Mouse (Mus musculus) adrenal gland, adult 2 months (tissue): ENCODE measurements around the gene Isca2. TPM values are rescaled to one million over a fixed set of nuclear protein-coding genes. Genes with fewer than 3 reads are reported as not detected.

Source experiments
- DNase-seq: peaks from one replicate; pipeline ENCODE4 v3.0.0; 2021
- long read RNA-seq: library from polyadenylated mRNA; stranded (forward); transcript quantifications from one replicate; pipeline ENCODE4 v2.0.0, GENCODE M21; 2021
- polyA plus RNA-seq: library from polyadenylated mRNA; depleted of rRNA; stranded (reverse); fragments of >200 nt; gene quantifications from 2 replicates; pipeline ENCODE4 v1.2.3, GENCODE M21; 2012; rRNA removed
- total RNA-seq, 2 experiments: library from RNA; stranded (reverse); gene quantifications; 2 replicates each; pipeline ENCODE4 v1.2.3; 2021

The Isca2 gene
- total RNA-seq (10 to 100 TPM; 76.0 to 80.8 TPM), polyA plus RNA-seq (42.1 and 54.5 TPM in 2 replicates)
- long read RNA-seq, transcript Isca2-203 (3 exons, 485 nt), result minor isoform, 10 of 39 reads
- long read RNA-seq, transcript Isca2-201 (4 exons, 883 nt), result major isoform, 13 of 39 reads
- long read RNA-seq, partial matches to known transcripts, result 2 of 39 reads
- long read RNA-seq, other reads (novel, unspliced or antisense), result 1 of 39 reads

GRCm38 (mm10) chr12:84772726-84773441 is at the start of gene Isca2, which contains the start of gene Npc2:
Gene Isca2 (plus strand): TSS chr12:84773251.
Gene Npc2 (minus strand): TSS chr12:84773152.
- peak; percentile 99 for DNase-seq

DNA sequence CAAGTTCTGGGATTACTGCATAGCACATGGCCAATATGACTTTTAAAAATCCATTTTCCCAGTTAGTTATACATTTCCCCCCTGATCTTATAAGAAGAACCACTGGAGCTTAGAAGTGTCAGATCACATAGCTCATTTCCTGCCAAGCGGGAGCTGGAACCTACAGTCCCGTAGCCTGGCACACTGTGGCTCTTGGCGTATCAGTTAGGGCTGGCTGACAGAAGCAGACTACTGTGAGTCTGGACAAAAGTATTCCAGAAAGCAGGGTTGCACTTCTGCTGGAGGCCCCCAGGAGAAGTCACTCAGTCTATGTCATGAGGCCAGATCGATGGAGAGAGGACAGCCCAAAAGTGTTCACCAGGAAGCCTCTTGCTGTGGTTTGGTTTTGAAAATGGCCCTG is 46.7 kb upstream of the Isca2 start:
- DNase-seq, result no peak

DNA sequence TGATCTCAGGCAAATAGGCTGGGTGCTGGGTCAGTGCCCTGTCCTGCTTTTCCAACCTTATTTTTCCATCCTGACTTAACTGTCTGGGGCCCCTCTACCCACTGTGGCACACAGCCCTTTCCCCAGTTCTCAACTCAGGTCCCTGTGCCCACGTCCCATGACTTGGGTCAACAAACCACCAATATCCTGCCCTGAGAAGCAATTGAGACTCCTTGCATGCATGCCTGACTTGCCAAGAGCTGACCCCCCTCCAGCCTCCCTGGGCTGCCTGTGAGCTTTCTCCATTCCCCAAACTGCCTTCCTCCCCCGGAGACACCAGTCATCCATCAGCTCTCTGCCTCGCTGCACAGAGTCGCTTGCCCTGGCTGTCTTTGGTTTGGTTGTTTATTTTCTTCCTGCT is 46.1 kb upstream of the Isca2 start:
- no peak for DNase-seq

DNA sequence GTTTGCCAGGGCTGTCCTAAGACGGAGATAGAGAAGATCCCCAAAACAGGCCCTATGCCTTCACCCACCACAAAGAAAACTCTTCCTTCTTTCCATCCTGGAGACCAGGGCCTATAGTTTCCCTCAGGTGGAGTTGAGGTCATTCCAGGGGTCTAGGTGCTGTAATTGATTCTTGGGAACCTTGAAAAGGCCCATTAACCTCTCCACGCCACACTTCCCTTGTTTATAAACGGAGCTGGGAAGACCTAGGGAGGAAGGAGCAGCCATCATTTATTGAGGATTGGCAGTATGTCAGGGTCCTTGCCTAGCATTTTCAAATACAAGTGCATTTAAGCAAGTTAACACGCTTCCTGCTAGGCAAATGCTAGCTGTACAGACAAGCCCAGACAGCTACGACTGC is 45.6 kb upstream of the Isca2 start:
- no peak for DNase-seq

DNA sequence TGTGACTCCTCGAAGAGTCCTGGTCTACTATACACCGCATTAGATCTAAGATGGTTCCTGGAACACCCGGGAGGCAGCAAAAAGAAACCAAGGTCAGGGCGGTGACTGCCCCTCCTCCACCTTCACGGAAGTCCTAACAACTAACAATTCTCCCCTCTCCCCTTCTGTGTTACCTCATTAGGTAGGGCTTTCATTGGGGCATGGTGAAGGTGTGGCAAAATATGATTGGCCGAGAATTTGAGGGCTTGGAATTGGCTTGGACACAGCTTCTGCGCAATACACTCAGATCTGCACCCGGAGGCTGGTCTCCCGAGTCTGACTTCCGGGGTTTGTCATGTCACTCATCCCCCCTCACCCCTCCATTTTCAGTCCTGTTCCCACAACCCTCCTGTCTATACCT is 44.6 kb upstream of the Isca2 start:
- DNase-seq, result no peak

GRCm38 (mm10) chr12:84733366-84733765 is 39.7 kb upstream of the Isca2 start:
- no peak for DNase-seq

DNA sequence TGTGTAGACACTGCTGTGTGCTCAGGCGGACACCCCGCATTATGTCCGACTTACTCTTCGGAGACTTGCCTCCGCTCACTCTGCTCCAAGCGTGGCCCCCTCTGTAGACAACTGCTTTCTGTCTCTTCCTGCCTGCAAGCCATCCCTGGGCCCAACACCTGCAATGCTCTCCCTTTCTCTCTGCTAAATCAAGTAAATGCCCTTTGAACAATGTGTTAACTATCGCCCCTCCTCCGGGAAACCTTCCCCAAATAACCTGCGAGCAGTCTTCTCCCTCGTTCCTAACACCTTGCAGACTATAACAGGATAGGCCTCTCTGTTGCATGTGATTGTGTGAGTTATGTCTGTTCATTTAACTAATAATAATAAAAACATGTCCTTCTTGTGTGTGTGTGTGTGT is 29.6 kb upstream of the Isca2 start:
- DNase-seq, result no peak

GRCm38 (mm10) chr12:84745700-84746099 is 27.4 kb upstream of the Isca2 start:
- DNase-seq, result no peak

- no peak for DNase-seq
These were observed 24.9 kb upstream of the Isca2 start for GRCm38 (mm10) chr12:84748134-84748533.

- peak; percentile 66 for DNase-seq
These were observed 22.4 kb upstream of the Isca2 start for GRCm38 (mm10) chr12:84750661-84751060.

GRCm38 (mm10) chr12:84752131-84752977 is 20.7 kb upstream of the Isca2 start:
- DNase-seq, result no peak

DNA sequence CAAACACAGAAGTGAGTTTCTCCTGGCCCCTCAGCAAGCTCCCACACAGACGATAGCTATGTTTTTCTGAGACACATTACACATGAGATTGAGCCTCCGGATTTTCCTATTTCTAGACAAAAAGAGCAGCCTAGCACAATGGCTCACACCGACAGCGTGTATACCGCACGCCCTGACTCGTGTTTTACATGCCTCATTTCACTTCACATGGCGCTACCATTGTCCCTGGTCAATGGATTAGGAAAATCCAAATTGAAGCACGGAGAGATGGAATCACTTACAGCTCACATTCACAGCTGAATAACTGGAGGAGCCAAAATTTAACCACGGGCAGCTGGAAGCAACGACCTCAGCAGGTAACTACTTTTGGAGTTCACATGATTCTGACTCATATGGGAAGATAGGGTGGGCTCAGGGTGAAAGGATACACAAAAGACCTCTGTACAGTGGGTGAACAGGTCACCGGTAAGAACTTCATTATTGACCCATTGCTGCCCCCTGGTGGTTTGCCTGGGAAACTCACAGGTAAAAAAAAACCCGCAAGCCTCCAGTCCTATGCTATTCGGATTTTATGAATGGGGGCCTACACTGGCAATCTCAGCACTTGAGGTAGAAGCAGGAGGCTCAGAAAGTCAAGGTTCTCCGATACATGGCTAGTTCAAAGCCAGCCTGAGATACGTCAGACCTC is 17.9 kb upstream of the Isca2 start:
- peak; percentile 44 for DNase-seq

DNA sequence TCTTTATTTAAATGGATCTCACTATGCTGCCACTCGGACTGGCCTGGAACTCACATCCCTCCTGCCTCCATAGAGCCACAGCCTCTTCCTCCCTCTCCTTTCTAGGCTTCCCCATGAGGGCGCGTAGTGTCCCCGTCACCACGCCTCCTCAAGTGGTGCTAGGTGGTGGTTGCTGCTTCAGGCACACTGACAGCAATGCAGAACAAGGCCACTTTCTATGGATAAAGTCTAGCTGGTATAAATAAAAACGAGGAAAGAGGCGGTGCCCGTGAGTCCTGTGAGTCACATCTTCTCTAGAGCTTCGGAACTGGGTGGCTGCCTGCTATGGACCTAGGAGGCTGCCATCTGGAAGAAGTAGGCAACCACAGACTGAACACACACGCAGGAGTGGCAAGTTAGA is 17.0 kb upstream of the Isca2 start:
- DNase-seq, result no peak

DNA sequence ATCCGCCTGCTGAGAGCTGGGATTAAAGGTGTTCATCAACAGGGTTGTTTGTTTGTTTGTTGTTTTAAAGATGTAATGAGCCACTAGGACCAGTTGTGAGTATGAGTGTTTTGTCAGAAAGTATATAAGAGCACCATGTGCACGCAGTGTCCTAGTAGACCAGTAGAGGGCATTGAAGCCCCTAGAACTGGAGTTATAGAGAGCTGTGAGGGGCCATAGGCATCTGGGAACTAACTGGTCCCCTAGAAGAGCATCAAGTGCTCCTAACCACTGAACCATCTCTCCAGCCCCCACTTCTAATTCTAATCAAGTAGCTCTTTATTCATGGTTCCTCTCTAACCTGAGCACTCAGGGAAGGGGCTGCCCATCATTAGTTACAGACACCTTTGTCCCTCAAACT is 14.0 kb upstream of the Isca2 start:
- no peak for DNase-seq

DNA sequence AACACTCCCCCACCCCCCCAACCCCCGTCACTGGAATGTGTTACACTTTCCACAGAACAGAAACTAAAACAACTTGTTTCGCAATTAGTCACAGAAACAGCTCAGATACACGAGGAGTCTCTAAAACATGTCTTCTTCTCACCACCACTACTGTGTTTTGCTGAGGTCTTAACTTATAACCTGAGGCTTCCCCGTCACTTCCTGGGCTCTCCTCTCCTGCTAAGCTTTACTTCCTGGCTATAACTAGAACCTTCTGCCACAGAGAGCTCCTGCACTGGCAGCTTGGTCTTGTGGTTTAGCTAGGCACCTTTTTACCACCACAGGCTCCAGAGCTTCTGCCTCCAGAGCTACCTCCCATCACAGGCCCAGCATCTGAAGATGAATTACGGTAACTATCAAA is 10.5 kb upstream of the Isca2 start:
- DNase-seq, result no peak

GRCm38 (mm10) chr12:84763577-84764218 is 9.4 kb upstream of the Isca2 start:
- no peak for DNase-seq

GRCm38 (mm10) chr12:84764756-84765155 is 8.3 kb upstream of the Isca2 start:
- no peak for DNase-seq

- no peak for DNase-seq
These were observed 7.5 kb upstream of the Isca2 start for GRCm38 (mm10) chr12:84765506-84765905.

GRCm38 (mm10) chr12:84766113-84766735 is 6.8 kb upstream of the Isca2 start:
- DNase-seq, result no peak

- DNase-seq, result no peak
These were observed 5.5 kb upstream of the Isca2 start for GRCm38 (mm10) chr12:84767510-84767909.

- DNase-seq, result no peak
These were observed 3.4 kb upstream of the Isca2 start for GRCm38 (mm10) chr12:84769624-84770023.
